Mouse (Mus musculus): ENCODE measurements around the gene Jtb. TPM values are rescaled to one million over a fixed set of nuclear protein-coding genes. Genes with fewer than 3 reads are reported as not detected.

Gene Jtb
- total and polyA plus RNA-seq, 2 experiments from 2014 or later: 52.5 to 115 TPM

DNA sequence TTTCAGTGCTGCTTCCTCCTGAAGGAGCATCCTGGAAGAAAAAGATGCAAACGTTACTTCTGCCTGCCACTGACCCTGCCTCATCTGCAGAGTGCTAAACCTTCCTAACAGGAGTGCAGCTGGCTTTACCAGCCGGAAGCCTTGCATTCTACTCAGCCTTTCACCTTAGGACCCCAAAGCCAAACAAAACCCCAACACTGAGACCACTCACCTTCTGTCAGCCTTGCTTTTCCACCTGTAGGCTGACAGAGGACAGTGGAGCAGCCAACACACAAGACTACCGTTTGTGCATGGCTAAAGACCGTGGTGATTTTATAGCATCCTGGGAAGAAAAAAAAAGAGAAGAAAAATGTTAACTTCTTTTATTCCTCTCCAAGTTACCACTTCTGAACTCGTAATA lies 18.7 kb upstream of the Jtb start:
- no peaks in the 10 kb centered on the region for H3K27me3 ChIP-seq (ENCODE audit: insufficient read depth, low read length)
- peak overlapping the region; percentile 92 for H3K9ac ChIP-seq (replicated peaks; ENCODE audit: low read length)
- no peaks in the 10 kb centered on the region for H3K9me3 ChIP-seq (ENCODE audit: low read length)
- peaks cover 15% of the 10 kb centered on the region for H3K4me1 ChIP-seq (ENCODE audit: insufficient read depth, low read length)
- no peak for ATAC-seq
- H3K4me3 ChIP-seq (ENCODE audit: low read length): peak overlapping the region; percentile 94
- WGBS: 17% methylated on average over 5 of the region's 5 CpGs
- H3K36me3 ChIP-seq (ENCODE audit: insufficient read depth, low read length): peaks cover 20% of the 10 kb centered on the region; the same call in 1 of the 2 replicates
- peak overlapping the region; percentile 93 for H3K4me2 ChIP-seq (ENCODE audit: low read depth, low read length)
- TF ChIP-seq CTCF (IDR thresholded peaks at IDR 0.05; ENCODE audit: low read depth): no peak
- DNase-seq (ENCODE audit: low spot score): no peak
- peak overlapping the region; percentile 95 for H3K27ac ChIP-seq

DNA sequence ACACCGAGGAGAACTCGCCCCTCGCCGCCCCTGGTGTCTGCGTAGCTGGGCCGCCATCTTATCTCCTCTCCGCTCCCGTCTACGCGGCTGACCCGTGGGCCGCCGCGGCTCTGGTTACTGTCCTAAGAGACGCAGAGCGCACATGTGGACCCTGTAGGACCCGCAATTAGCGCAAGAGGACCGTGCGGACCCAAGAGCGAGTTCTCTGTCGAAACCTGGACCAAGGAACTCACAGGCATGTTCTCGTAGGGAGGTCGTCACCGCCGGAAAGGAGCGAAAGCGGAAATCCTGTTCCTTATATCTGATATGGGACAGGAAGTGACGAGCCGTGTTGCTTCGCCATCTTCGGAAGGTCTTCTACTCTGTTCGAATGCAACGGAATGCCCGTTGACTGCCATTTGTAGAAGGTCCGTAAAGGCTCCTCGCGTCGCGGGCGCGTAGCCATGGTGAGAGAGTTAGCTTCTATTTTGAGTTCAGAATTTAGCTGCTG lies 18.0 kb upstream of the Jtb start, which contains the start of the genes Rps27 and Rab13:
Gene Rps27 (minus strand): TSS at position 275 of the 490 bp plus-strand sequence.
Gene Rab13 (plus strand): TSS at position 319 of the 490 bp plus-strand sequence.
- peak within 1 kb of the TSS; percentile 94 for H3K4me3 ChIP-seq (ENCODE audit: low read length)
- peak within 1 kb of the TSS; percentile 92 for H3K9ac ChIP-seq (replicated peaks; ENCODE audit: low read length)
- H3K36me3 ChIP-seq (ENCODE audit: insufficient read depth, low read length): peaks cover 20% of the 10 kb centered on the region; the same call in 1 of the 2 replicates
- peak within 1 kb of the TSS; percentile 93 for H3K4me2 ChIP-seq (ENCODE audit: low read depth, low read length)
- peak within 1 kb of the TSS; percentile 95 for H3K27ac ChIP-seq
- DNase-seq (ENCODE audit: low spot score) (peak; percentile 97), ATAC-seq (peak; percentile 96)
- TF ChIP-seq CTCF (IDR thresholded peaks at IDR 0.05; ENCODE audit: low read depth): no peak
- no peaks in the 10 kb centered on the region for H3K27me3 ChIP-seq (ENCODE audit: insufficient read depth, low read length)
- peaks cover 15% of the 10 kb centered on the region for H3K4me1 ChIP-seq (ENCODE audit: insufficient read depth, low read length)
- WGBS: under 1% methylated on average over 42 of the region's 42 CpGs
- no peaks in the 10 kb centered on the region for H3K9me3 ChIP-seq (ENCODE audit: low read length)

DNA sequence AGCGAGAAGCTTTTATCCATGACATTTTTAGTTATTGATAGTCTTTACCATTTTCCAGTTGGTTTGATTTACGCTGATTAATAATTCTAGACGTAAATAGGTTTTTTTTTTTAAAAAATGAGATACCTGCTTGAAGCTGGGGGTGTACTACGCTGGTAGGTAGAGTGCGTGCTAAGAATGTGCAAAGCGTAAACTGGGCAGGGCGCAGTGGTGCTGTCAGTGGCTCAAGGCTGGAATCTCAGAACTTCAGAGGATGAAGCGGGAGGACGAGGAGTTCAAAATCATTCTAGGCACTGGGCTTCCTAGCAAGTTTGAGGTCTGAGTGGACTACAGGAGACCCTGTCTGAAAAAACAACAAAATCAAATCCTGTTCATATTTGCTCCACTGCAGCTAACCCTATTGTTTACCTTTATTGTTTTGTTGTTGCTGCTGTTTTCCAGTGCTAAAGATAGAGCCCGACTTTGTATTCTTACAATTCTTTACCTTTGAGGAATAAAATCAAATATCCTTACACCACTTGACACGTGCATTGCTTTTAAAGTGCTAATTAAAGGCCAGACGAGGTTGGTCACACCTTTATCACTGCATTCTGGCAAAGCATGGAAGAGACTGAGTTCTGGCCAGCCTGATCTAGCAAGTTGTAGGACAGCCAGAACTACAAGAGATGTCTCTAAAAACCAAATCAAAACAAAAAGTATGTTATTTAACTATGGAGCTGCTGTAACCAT lies 17.3 kb upstream of the Jtb start:
- H3K9me3 ChIP-seq (ENCODE audit: low read length): no peaks in the 10 kb centered on the region
- H3K27ac ChIP-seq: peak overlapping the region; percentile 95
- peak; percentile 43 for ATAC-seq
- peak overlapping the region; percentile 92; the same call in 1 of the 2 replicates for H3K9ac ChIP-seq (replicated peaks; ENCODE audit: low read length)
- H3K36me3 ChIP-seq (ENCODE audit: insufficient read depth, low read length): peaks cover 15% of the 10 kb centered on the region; the same call in 1 of the 2 replicates
- peak overlapping the region; percentile 93 for H3K4me2 ChIP-seq (ENCODE audit: low read depth, low read length)
- H3K4me3 ChIP-seq (ENCODE audit: low read length): peak overlapping the region; percentile 94
- TF ChIP-seq CTCF (IDR thresholded peaks at IDR 0.05; ENCODE audit: low read depth): no peak
- no peaks in the 10 kb centered on the region for H3K27me3 ChIP-seq (ENCODE audit: insufficient read depth, low read length)
- H3K4me1 ChIP-seq (ENCODE audit: insufficient read depth, low read length): peaks cover 15% of the 10 kb centered on the region
- WGBS: 10% methylated on average over 12 of the region's 12 CpGs
- DNase-seq (ENCODE audit: low spot score): peak; percentile 48

DNA sequence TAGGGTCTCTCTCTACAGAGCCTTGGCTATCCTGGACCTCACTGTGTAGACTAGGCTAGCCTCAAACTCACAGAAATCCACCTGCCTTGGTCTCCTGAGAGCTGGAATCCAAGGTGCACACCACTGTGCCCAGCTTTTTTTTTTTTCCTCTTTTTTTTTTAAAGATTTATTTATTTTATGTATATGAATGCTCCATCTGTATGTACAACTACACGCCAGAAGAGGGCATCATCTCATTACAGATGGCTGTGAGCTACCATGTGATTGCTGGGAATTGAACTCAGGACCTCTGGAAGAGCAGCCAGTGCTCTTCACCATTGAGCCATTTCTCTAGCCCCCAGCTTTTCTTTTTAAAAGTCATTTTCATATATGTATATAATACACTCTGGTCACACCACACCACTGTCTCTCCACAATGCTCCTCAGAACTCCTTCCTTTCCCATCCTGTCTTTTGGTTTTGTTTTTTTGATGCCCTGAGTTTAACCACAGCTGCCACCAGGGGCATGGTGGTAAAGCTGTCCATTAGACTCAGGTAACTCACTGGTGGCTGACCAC lies 15.5 kb upstream of the Jtb start:
- no peak overlapping the region for H3K9ac ChIP-seq (replicated peaks; ENCODE audit: low read length)
- DNase-seq (ENCODE audit: low spot score): no peak
- no peak overlapping the region for H3K4me2 ChIP-seq (ENCODE audit: low read depth, low read length)
- no peak overlapping the region for H3K4me3 ChIP-seq (ENCODE audit: low read length)
- H3K4me1 ChIP-seq (ENCODE audit: insufficient read depth, low read length): peaks cover 20% of the 10 kb centered on the region
- H3K36me3 ChIP-seq (ENCODE audit: insufficient read depth, low read length): peaks cover 10% of the 10 kb centered on the region; the same call in 1 of the 2 replicates
- no peaks in the 10 kb centered on the region for H3K27me3 ChIP-seq (ENCODE audit: insufficient read depth, low read length)
- no peak; the same call in 1 of the 2 replicates for TF ChIP-seq CTCF (IDR thresholded peaks at IDR 0.05; ENCODE audit: low read depth)
- 45% methylated on average over 1 of the region's 1 CpGs for WGBS
- H3K27ac ChIP-seq: no peak overlapping the region
- ATAC-seq: no peak
- H3K9me3 ChIP-seq (ENCODE audit: low read length): no peaks in the 10 kb centered on the region

DNA sequence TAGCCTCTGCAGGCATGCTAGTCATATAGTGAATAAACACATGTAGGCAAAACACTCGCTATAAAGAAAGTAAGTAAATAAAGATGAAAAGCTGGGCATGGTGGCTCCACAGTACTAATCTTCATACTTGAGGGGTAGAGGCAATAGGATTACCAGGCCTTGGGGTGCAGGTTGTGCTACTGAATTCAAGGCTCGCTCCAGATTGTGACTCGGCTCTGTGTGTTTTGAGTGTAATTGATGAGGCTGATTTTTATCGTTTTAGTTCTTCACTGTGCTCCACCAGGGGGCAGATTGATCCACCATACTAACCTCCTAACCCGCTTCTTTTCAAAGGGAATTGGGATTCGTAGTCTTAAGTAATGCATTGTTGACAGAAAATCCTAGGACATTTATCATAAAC lies 11.3 kb upstream of the Jtb start:
- peak overlapping the region; percentile 68 for H3K27ac ChIP-seq

DNA sequence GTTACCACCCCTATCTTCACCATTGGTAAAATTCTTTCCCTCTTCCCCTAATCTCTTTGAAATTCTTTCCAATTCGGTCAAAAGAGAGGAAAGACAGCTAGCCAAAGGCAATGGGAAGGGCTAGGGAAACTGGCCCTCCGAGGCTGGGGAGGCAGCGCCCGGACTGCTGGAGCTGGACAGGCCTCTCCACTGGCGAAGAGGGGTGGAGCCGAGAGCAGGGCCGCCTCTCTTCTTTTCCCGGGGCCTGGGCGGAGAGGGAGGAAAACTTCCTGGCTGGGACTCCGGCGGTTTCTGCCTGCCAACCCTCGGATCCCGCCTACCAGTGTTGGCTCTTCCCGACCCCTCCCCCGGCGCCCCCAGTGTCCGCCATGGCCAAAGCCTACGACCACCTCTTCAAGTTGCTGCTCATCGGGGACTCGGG lies 10.9 kb upstream of the Jtb start:
- H3K9ac ChIP-seq (replicated peaks; ENCODE audit: low read length): peak overlapping the region; percentile 35
- TF ChIP-seq CTCF (IDR thresholded peaks at IDR 0.05; ENCODE audit: low read depth): no peak
- peak overlapping the region; percentile 78 for H3K4me2 ChIP-seq (ENCODE audit: low read depth, low read length)
- peak overlapping the region; percentile 68 for H3K27ac ChIP-seq
- peak overlapping the region; percentile 42 for H3K4me3 ChIP-seq (ENCODE audit: low read length)
- H3K27me3 ChIP-seq (ENCODE audit: insufficient read depth, low read length): no peaks in the 10 kb centered on the region
- no peaks in the 10 kb centered on the region for H3K9me3 ChIP-seq (ENCODE audit: low read length)
- DNase-seq (ENCODE audit: low spot score) (peak; percentile 68), ATAC-seq (peak; percentile 75)
- H3K4me1 ChIP-seq (ENCODE audit: insufficient read depth, low read length): peaks cover 5% of the 10 kb centered on the region; the same call in 1 of the 2 replicates
- WGBS: 0% methylated on average over 19 of the region's 20 CpGs
- no peaks in the 10 kb centered on the region for H3K36me3 ChIP-seq (ENCODE audit: insufficient read depth, low read length)

More for the DNA sequence above, 11.3 kb upstream of the Jtb start:
- Histone ChIP-seq H3K4me1 (ENCODE audit: insufficient read depth, low read length) (peaks cover 5% of the 10 kb centered on the region; the same call in 1 of the 2 replicates), H3K9ac (replicated peaks; ENCODE audit: low read length) (peak overlapping the region; percentile 35), H3K4me2 (ENCODE audit: low read depth, low read length) (peak overlapping the region; percentile 78), H3K27me3 (ENCODE audit: insufficient read depth, low read length) (no peaks in the 10 kb centered on the region), H3K36me3 (ENCODE audit: insufficient read depth, low read length) (no peaks in the 10 kb centered on the region), H3K9me3 (ENCODE audit: low read length) (no peaks in the 10 kb centered on the region), H3K4me3 (ENCODE audit: low read length) (peak overlapping the region; percentile 42)
- ATAC-seq (peak; percentile 66; the same call in 1 of the 2 replicates), DNase-seq (ENCODE audit: low spot score) (peak; percentile 81)
- 12% methylated on average over 6 of the region's 6 CpGs for whole genome bisulfite sequencing
- TF ChIP-seq CTCF (IDR thresholded peaks at IDR 0.05; ENCODE audit: low read depth): peak; percentile 75

All from hindbrain, postnatal 0 days (tissue).